Mouse (Mus musculus): Measurements from ENCODE around the gene Exosc7. TPM values are rescaled to one million over a fixed set of nuclear protein-coding genes. Genes with fewer than 3 reads are reported as not detected.

Exosc7 gene
- total and polyA plus RNA-seq, 3 experiments: 162 to 196 TPM; not detected in 1

DNA sequence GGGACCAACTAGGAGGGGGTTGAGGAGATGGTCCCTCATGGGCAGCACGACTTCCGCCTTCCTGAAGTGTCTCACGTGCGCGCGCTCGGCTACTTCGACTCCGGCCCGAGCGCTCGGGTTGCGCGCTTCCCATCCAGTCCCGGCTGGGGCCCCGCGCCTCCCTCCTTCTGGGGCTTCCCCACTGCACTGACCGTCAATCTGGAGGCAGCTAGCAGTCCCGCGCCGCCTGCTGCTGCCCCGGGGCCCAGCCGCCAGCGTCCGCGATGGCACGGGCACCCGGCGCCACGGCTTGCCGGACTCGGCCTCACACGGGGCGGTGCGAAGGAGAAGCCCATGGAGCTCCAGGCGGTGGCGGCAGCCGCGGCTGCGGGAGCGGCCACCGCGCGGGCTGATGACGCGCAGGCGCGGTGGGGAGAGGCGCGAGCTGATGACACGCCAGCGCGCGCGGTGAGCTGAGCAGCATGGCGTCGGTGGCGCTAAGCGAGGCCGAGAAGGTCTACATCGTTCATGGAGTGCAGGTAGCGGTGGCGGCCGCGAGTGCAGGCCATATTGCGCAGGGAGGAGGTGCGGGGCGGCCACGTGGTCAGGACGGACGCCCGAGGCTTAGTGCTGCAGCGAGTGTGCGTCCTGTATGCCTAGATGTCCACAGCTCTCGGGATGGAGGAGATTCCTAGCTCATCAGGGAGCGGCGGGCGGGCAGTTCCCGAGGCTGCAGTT lies at the start of gene Exosc7, which contains the start of gene Zdhhc3 (continued):
- peak; percentile 49 for TF ChIP-seq ELF1 (IDR thresholded peaks at IDR 0.05; ENCODE audit: low read depth, low read length)
- TF ChIP-seq MAX (IDR thresholded peaks at IDR 0.05; ENCODE audit: low read length): peak; percentile 88
- TF ChIP-seq USF1 (IDR thresholded peaks at IDR 0.05; ENCODE audit: low read depth, low read length): peak; percentile 43; the same call in 1 of the 2 replicates
- peak; percentile 62; the same call in 1 of the 2 replicates for TF ChIP-seq MYC (IDR thresholded peaks at IDR 0.05; ENCODE audit: low read depth, low read length)

DNA sequence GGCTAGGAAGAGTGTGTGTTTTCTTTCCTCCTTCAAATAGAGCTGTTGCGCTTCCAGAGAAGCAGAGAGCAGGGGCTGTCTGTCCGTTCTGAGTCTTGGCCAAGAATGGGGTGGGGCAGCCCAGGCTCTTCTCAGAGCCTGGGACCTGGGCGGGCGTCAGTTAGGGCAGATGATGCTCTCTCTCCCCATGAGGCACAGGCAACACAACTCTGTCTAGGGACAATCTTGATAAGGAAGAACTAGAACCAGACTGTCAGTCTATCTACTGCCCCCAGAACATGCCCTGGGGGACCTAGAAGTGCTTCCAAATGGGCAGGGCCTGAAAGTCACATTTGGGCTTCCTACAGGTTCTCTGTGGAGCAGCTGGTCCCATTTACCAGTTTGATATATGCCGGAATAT lies 33.9 kb upstream of the Exosc7 start:
- Histone ChIP-seq H3K36me3 (ENCODE audit: control insufficient read depth in 1 of 2, insufficient read depth in 2 of 2, low read length in 2 of 2) (peaks cover 0 to 4% of the 10 kb centered on the region in 2 experiments; a peak in 2 of 4 replicates), H3K79me2 (ENCODE audit: control insufficient read depth, insufficient read depth, low read length, poor library complexity) (no peaks in the 10 kb centered on the region), H3K27ac (ENCODE audit: control insufficient read depth, low read depth, low read length) (no peak overlapping the region), H3K27me3 (ENCODE audit: control insufficient read depth in 1 of 2, insufficient read depth in 2 of 2, low read length in 2 of 2) (no peaks in the 10 kb centered on the region), H3K9ac (ENCODE audit: control insufficient read depth, low read depth, low read length, poor library complexity, severe bottlenecking) (no peak overlapping the region), H3K4me1 (ENCODE audit: control insufficient read depth in 1 of 2, insufficient read depth in 2 of 2, low read length in 2 of 2) (no peaks in the 10 kb centered on the region), H3K4me3 (ENCODE audit: control insufficient read depth in 1 of 2, insufficient read depth in 1 of 2, low read depth in 2 of 2, low read length in 2 of 2) (no peak overlapping the region), H3K9me3 (replicated peaks; ENCODE audit: insufficient read depth, low read length) (no peaks in the 10 kb centered on the region)
- DNase-seq (ENCODE audit: low read depth, low spot score): peak; percentile 11
- TF ChIP-seq RCOR1 (IDR thresholded peaks at IDR 0.05; ENCODE audit: low read depth, low read length) (no peak), UBTF (IDR thresholded peaks at IDR 0.05; ENCODE audit: borderline replicate concordance, insufficient read depth, low read depth, low read length) (no peak), ETS1 (IDR thresholded peaks at IDR 0.05; ENCODE audit: low read depth, low read length) (no peak), E2F4 (IDR thresholded peaks at IDR 0.05; ENCODE audit: borderline replicate concordance, low read depth, low read length) (no peak), GABPA (IDR thresholded peaks at IDR 0.05; ENCODE audit: low read depth, low read length) (no peak), HCFC1 (IDR thresholded peaks at IDR 0.05; ENCODE audit: low read depth, low read length) (no peak), CTCF (IDR thresholded peaks at IDR 0.05 in 2 of 3, conservative IDR thresholded peaks at IDR 0.05 in 1 of 3; ENCODE audit: control insufficient read depth in 1 of 3, insufficient read depth in 1 of 3, low read depth in 2 of 3, low read length in 3 of 3, poor library complexity in 1 of 3, severe bottlenecking in 1 of 3) (no peak)

DNA sequence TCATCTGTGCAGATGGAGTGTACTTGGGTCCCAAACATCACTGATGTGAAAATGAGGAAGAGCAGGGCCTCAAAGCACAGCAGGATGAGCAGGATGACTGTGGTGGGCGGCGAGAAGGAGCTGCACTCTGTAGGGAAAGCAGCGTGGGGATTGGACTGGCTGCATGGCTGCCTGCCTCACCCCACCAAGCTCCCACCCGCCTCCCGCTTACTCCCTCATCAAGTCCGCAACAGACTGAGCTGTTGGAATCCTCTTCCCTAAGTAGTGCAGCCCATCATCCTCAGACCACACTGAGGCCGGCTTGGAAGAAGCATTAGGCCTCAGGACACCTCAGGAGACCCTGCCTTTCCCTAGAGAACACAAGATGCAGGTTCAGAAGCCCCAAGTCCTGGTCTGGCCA lies 32.7 kb upstream of the Exosc7 start:
- no peak overlapping the region for H3K9ac ChIP-seq (ENCODE audit: control insufficient read depth, low read depth, low read length, poor library complexity, severe bottlenecking)
- DNase-seq (ENCODE audit: low read depth, low spot score): no peak
- H3K79me2 ChIP-seq (ENCODE audit: control insufficient read depth, insufficient read depth, low read length, poor library complexity): no peaks in the 10 kb centered on the region
- no peak overlapping the region for H3K4me3 ChIP-seq (ENCODE audit: control insufficient read depth in 1 of 2, insufficient read depth in 1 of 2, low read depth in 2 of 2, low read length in 2 of 2)
- TF ChIP-seq ELF1 (IDR thresholded peaks at IDR 0.05; ENCODE audit: low read depth, low read length) (no peak), SMC3 (IDR thresholded peaks at IDR 0.05; ENCODE audit: low read depth, low read length) (no peak), POLR2AphosphoS5 (IDR thresholded peaks at IDR 0.05; ENCODE audit: borderline replicate concordance, low read depth, low read length) (no peak), TCF12 (IDR thresholded peaks at IDR 0.05; ENCODE audit: low read depth, low read length) (no peak), POLR2A (IDR thresholded peaks at IDR 0.05; ENCODE audit: control insufficient read depth in 1 of 2, insufficient read depth in 1 of 2, low read depth in 1 of 2, low read length in 2 of 2, poor library complexity in 1 of 2) (no peak), MYC (IDR thresholded peaks at IDR 0.05; ENCODE audit: low read depth, low read length) (no peak), MEF2A (IDR thresholded peaks at IDR 0.05; ENCODE audit: extremely low read depth, insufficient replicate concordance, low read depth, low read length, poor library complexity, severe bottlenecking) (no peak), MYB (IDR thresholded peaks at IDR 0.05; ENCODE audit: low read depth, low read length) (no peak), CHD2 (IDR thresholded peaks at IDR 0.05; ENCODE audit: low read length) (no peak), E2F4 (IDR thresholded peaks at IDR 0.05; ENCODE audit: borderline replicate concordance, low read depth, low read length) (no peak), RAD21 (IDR thresholded peaks at IDR 0.05; ENCODE audit: low read depth, low read length) (no peak), POLR2AphosphoS2 (IDR thresholded peaks at IDR 0.05; ENCODE audit: low read length) (no peak), TAL1 (IDR thresholded peaks at IDR 0.05; ENCODE audit: low read length) (no peak), HCFC1 (IDR thresholded peaks at IDR 0.05; ENCODE audit: low read depth, low read length) (no peak), ZNF384 (IDR thresholded peaks at IDR 0.05; ENCODE audit: low read depth, low read length) (no peak)
- peaks cover 0 to 10% of the 10 kb centered on the region in 2 experiments; a peak in 2 of 4 replicates for H3K36me3 ChIP-seq (ENCODE audit: control insufficient read depth in 1 of 2, insufficient read depth in 2 of 2, low read length in 2 of 2)
- no peaks in the 10 kb centered on the region for H3K4me1 ChIP-seq (ENCODE audit: control insufficient read depth in 1 of 2, insufficient read depth in 2 of 2, low read length in 2 of 2)
- no peak overlapping the region for H3K27ac ChIP-seq (ENCODE audit: control insufficient read depth, low read depth, low read length)
- no peaks in the 10 kb centered on the region for H3K27me3 ChIP-seq (ENCODE audit: control insufficient read depth in 1 of 2, insufficient read depth in 2 of 2, low read length in 2 of 2)
- no peaks in the 10 kb centered on the region for H3K9me3 ChIP-seq (replicated peaks; ENCODE audit: insufficient read depth, low read length)
